Mouse (Mus musculus): Measurements from ENCODE around the gene Mboat2. TPM values are rescaled to one million over a fixed set of nuclear protein-coding genes. Genes with fewer than 3 reads are reported as not detected.

Mboat2 gene
- polyA plus RNA-seq, 1 experiment from 2014 or later: 16.0 TPM

DNA sequence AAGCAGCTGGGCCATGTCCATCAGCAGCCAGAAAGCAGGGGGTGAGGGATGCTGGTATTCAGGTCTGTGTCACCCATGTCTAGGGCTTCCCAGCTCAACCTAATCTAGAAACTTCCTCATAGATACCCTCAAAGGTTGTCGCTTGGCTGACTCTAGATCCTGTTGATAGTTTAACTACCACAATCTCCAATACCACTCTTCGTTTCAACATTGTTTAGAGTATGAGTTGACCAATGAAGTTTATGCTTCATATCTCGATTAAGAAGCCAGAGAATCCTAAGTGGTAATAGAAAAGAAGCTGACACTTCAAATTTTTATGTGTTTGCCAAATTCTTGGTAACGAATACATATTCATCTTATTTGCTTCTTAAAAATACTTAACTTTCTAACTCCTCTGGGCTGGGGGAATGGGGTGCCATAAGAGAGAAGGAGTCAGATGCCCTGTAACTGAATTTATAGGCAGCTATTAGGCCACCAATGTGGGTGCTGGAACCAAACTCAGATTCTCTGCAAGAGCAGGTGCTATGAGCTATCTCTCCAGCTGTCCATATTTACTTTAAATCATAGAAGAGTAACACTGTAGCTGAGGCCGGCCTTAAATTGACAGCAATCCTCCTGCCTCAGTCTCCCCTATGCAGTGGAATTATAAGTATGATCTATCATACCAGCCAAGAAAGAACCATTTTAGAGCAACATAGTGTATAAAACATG lies 141.0 kb downstream of the Mboat2 start:
- Histone ChIP-seq H3K4me3 (ENCODE audit: low read depth, low read length) (no peak overlapping the region), H3K36me3 (ENCODE audit: control insufficient read depth, insufficient read depth, low read length) (no peaks in the 10 kb centered on the region), H3K4me1 (replicated peaks; ENCODE audit: control insufficient read depth, insufficient read depth, low read length) (peaks cover 21% of the 10 kb centered on the region), H3K9me3 (ENCODE audit: control insufficient read depth, low read length) (no peaks in the 10 kb centered on the region), H3K4me2 (no peak overlapping the region), H3K9ac (ENCODE audit: low read depth, low read length) (no peak overlapping the region), H3K27me3 (replicated peaks; ENCODE audit: control insufficient read depth, insufficient read depth, low read length) (no peaks in the 10 kb centered on the region), H3K27ac (ENCODE audit: low read depth, low read length) (no peak overlapping the region)
- DNase-seq (ENCODE audit: low spot score) (no peak), ATAC-seq (replicated peaks; ENCODE audit: low FRiP score) (no peak)
- 76% methylated on average over 5 of the region's 5 CpGs for WGBS

DNA sequence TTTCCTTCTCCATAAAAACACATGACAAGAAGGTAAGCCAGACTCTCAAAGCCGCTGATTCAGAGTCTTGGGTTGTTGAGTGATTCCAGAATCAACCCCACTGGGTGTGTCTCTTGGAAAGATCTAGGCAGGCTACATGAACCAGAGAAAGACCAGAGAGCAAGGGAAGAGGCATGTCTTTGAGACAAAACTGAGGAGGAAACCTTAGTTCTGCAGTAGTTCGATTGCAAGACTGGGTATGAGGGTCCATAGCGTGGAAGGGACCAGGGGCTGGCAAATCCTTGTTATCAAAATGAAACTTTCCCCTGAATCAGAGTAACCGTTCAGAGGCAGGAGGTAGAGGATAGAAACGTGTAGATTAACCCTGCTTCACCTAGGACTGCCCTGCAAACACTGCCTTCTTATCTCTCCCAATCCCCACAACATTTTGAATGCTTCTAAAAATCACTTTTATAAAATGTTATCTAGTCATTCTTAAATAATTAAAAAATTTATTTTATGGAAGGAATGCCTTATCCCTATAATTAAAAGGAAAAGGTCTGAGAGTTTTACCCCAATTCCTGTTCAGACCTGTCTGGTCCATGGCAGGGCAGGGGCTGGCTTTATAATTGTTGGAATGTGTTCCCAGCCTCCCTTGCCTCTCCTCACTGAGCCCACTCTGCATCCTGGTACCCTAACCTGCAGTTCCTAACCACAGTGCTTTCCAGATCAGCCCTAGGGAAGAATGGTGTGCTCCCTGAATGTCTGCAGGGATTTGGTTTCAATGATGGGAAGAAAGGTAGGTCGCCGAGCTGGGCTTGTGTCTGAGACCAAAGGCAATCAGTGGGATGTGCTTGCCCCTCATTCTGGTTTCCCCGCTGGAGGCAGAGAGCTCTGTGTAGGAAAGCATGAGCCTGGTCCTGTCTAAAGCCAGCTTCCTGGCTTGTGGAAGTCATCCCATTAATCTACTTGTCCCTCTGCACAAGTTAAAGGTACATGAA lies 142.0 kb downstream of the Mboat2 start:
- no peak overlapping the region for H3K4me3 ChIP-seq (ENCODE audit: low read depth, low read length)

DNA sequence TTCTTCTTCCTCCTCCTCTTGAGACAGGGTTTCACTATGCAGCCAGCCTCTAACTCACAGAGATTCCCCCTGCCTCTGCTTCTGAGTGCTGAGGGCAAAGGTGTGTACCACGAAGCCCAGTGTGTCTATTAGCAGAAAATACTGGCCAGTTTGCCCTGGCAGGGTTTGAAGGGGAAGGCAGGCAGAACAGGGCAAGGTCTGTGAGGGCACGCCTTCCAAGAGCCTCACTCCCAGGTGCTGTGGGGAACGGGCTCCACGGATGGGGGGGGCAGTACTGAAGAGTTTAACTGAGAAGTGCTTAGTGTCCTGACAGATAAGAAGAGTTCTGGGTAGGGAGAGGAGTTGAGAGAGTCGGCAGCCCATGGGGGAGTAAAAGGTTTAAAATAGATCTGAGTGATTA lies 142.9 kb downstream of the Mboat2 start:
- no peaks in the 10 kb centered on the region for H3K9me3 ChIP-seq (ENCODE audit: control insufficient read depth, low read length)
- peak overlapping the region; percentile 86 for H3K4me3 ChIP-seq (ENCODE audit: low read depth, low read length)
- no peaks in the 10 kb centered on the region for H3K36me3 ChIP-seq (ENCODE audit: control insufficient read depth, insufficient read depth, low read length)
- no peaks in the 10 kb centered on the region for H3K27me3 ChIP-seq (replicated peaks; ENCODE audit: control insufficient read depth, insufficient read depth, low read length)
- DNase-seq (ENCODE audit: low spot score) (no peak), ATAC-seq (replicated peaks; ENCODE audit: low FRiP score) (peak; percentile 67)
- no peak overlapping the region for H3K9ac ChIP-seq (ENCODE audit: low read depth, low read length)
- H3K4me2 ChIP-seq: peak overlapping the region; percentile 75
- WGBS: 40% methylated on average over 5 of the region's 5 CpGs
- H3K27ac ChIP-seq (ENCODE audit: low read depth, low read length): no peak overlapping the region
- H3K4me1 ChIP-seq (replicated peaks; ENCODE audit: control insufficient read depth, insufficient read depth, low read length): peaks cover 21% of the 10 kb centered on the region

More for the DNA sequence above, 142.0 kb downstream of the Mboat2 start:
- Histone ChIP-seq H3K9me3 (ENCODE audit: control insufficient read depth, low read length) (no peaks in the 10 kb centered on the region), H3K27me3 (replicated peaks; ENCODE audit: control insufficient read depth, insufficient read depth, low read length) (no peaks in the 10 kb centered on the region), H3K36me3 (ENCODE audit: control insufficient read depth, insufficient read depth, low read length) (no peaks in the 10 kb centered on the region), H3K4me1 (replicated peaks; ENCODE audit: control insufficient read depth, insufficient read depth, low read length) (peaks cover 21% of the 10 kb centered on the region), H3K9ac (ENCODE audit: low read depth, low read length) (no peak overlapping the region), H3K4me2 (no peak overlapping the region), H3K27ac (ENCODE audit: low read depth, low read length) (no peak overlapping the region)
- ATAC-seq (replicated peaks; ENCODE audit: low FRiP score) (no peak), DNase-seq (ENCODE audit: low spot score) (no peak)
- 60% methylated on average over 8 of the region's 8 CpGs for WGBS

DNA sequence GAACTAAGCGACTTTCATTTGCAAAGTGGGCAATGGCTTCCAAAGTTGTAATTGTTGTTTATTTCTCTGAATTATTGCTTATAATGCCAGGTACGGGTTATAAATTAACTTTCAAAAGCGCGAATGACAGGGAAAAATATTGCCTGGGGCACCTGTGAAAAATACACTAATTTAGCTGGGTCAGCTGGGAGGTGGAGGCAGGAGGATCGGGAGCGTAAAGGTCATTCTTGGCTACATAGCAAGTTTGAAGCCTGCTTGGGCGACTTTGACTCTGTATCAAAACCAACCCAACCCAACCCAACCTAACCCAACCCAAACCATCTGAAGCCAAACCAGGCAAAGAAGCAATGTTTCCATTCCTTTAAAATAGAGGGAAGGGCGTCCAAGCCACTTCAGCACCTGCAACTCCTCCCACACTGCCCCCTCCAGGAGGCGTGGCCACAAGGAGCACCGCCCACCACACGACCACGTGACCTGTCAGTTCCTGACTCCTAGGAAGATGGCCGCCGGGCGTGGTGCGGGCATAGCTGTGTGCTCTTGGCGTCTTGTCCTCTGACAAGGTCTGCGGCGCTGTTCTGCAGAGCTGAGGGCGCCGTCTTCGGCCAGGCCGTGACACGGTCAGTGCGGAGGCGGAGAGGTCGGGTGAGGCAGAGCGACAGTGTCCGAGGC lies 143.9 kb downstream of the Mboat2 start, which contains the start of gene Kidins220:
Gene Kidins220 (plus strand): TSS at position 480 of the 669 bp plus-strand sequence.
- Histone ChIP-seq H3K27me3 (replicated peaks; ENCODE audit: control insufficient read depth, insufficient read depth, low read length) (no peaks in the 10 kb centered on the region), H3K9ac (ENCODE audit: low read depth, low read length) (peak within 1 kb of the TSS; percentile 63), H3K36me3 (ENCODE audit: control insufficient read depth, insufficient read depth, low read length) (no peaks in the 10 kb centered on the region), H3K27ac (ENCODE audit: low read depth, low read length) (peak within 1 kb of the TSS; percentile 58), H3K4me3 (ENCODE audit: low read depth, low read length) (peak within 1 kb of the TSS; percentile 86), H3K4me2 (peak within 1 kb of the TSS; percentile 75), H3K4me1 (replicated peaks; ENCODE audit: control insufficient read depth, insufficient read depth, low read length) (peaks cover 21% of the 10 kb centered on the region), H3K9me3 (ENCODE audit: control insufficient read depth, low read length) (no peaks in the 10 kb centered on the region)
- WGBS: 14% methylated on average over 28 of the region's 29 CpGs
- ATAC-seq (replicated peaks; ENCODE audit: low FRiP score) (peak; percentile 88), DNase-seq (ENCODE audit: low spot score) (peak; percentile 95)

DNA sequence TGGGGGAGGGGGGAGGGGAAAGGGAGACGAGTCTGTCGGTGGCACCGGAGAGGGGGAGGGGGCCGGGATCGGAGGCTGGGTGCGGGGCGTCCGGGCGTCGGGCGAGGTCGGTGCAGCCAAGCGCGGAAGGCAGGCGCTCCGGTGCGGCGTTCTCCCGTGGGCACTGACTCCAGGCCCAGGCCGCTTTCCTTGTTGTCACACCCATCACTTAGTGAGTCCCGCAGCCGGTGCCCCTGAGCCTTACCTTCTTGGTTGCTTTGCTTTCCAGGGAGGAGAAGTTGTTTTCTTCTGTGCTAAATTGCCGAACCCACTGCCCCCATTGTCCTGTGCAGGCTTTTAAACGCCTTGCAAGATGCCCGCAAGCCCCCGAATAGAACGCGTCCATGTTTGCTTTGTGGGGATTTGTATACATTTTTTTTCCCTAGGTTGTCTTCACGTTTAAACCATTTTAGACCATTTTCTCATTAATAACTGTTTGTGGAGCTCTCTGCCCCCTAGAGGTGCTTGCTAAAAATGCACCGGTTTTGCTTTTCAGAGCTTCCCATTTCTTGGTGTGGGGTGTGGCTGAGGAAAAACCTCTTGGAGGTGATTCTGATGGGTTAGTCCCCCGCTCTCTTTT lies 144.5 kb downstream of the Mboat2 start:
- ATAC-seq (replicated peaks; ENCODE audit: low FRiP score): peak; percentile 66
- no peaks in the 10 kb centered on the region for H3K36me3 ChIP-seq (ENCODE audit: control insufficient read depth, insufficient read depth, low read length)
- under 1% methylated on average over 31 of the region's 31 CpGs for WGBS
- H3K9me3 ChIP-seq (ENCODE audit: control insufficient read depth, low read length): no peaks in the 10 kb centered on the region
- H3K27ac ChIP-seq (ENCODE audit: low read depth, low read length): peak overlapping the region; percentile 58
- H3K4me1 ChIP-seq (replicated peaks; ENCODE audit: control insufficient read depth, insufficient read depth, low read length): peaks cover 21% of the 10 kb centered on the region
- DNase-seq (ENCODE audit: low spot score): peak; percentile 70
- H3K27me3 ChIP-seq (replicated peaks; ENCODE audit: control insufficient read depth, insufficient read depth, low read length): no peaks in the 10 kb centered on the region
- H3K4me2 ChIP-seq: peak overlapping the region; percentile 75
- peak overlapping the region; percentile 63 for H3K9ac ChIP-seq (ENCODE audit: low read depth, low read length)
- H3K4me3 ChIP-seq (ENCODE audit: low read depth, low read length): peak overlapping the region; percentile 86

DNA sequence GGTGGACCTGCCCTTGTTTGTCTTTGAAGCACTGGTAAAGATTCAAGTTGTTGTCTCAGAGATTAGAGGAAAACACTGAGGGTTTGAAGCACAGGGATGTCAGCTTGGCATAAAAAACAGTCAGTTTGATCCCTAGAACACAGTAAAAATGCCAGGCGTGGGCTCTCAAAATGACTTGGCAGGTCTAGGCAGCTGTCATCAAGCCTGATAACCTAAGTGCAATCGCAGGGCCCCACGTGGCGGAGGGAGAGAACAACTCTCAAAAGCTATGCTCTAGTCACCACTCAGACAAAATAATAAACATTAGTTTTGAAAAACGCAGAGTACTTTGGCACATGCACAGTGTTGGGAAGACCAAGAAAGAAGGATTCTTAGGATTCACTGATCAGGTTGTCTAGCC lies 154.5 kb downstream of the Mboat2 start:
- WGBS: 77% methylated on average over 5 of the region's 5 CpGs
- Histone ChIP-seq H3K27me3 (replicated peaks; ENCODE audit: control insufficient read depth, insufficient read depth, low read length) (no peaks in the 10 kb centered on the region), H3K9ac (ENCODE audit: low read depth, low read length) (no peak overlapping the region), H3K4me1 (replicated peaks; ENCODE audit: control insufficient read depth, insufficient read depth, low read length) (0 out of 2 replicates have a peak, but pooled peaks cover 2% of the 10 kb centered on the region), H3K4me3 (ENCODE audit: low read depth, low read length) (no peak overlapping the region), H3K4me2 (no peak overlapping the region), H3K36me3 (ENCODE audit: control insufficient read depth, insufficient read depth, low read length) (peaks cover 16% of the 10 kb centered on the region; the same call in 1 of the 2 replicates), H3K9me3 (ENCODE audit: control insufficient read depth, low read length) (no peaks in the 10 kb centered on the region), H3K27ac (ENCODE audit: low read depth, low read length) (no peak overlapping the region)
- ATAC-seq (replicated peaks; ENCODE audit: low FRiP score) (no peak), DNase-seq (ENCODE audit: low spot score) (no peak)

DNA sequence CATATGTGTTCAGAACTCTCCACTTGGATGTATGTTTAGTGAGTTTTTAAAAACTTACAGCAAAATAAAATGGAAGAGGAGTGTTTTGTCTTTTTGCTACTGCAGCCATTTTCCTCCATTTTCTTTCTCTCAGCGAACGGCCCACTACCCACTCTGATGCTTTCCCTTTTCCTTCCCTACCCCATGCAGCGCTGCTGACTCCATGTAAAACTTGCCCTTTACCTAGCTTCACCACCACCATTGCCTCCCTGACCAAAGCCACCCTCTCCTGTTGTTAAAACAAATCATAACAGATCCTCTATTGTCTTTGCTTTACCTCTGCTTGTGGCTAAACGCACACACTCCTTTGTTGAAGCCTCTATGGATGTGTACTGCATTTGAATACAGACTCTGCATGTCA lies 164.7 kb downstream of the Mboat2 start:
- no peaks in the 10 kb centered on the region for H3K9me3 ChIP-seq (ENCODE audit: control insufficient read depth, low read length)
- no peak for DNase-seq (ENCODE audit: low spot score)
- H3K4me3 ChIP-seq (ENCODE audit: low read depth, low read length): no peak overlapping the region
- H3K4me2 ChIP-seq: no peak overlapping the region
- H3K27me3 ChIP-seq (replicated peaks; ENCODE audit: control insufficient read depth, insufficient read depth, low read length): no peaks in the 10 kb centered on the region
- H3K9ac ChIP-seq (ENCODE audit: low read depth, low read length): no peak overlapping the region
- 96% methylated on average over 4 of the region's 4 CpGs for WGBS
- peaks cover 25% of the 10 kb centered on the region; the same call in 1 of the 2 replicates for H3K36me3 ChIP-seq (ENCODE audit: control insufficient read depth, insufficient read depth, low read length)
- H3K4me1 ChIP-seq (replicated peaks; ENCODE audit: control insufficient read depth, insufficient read depth, low read length): no peaks in the 10 kb centered on the region
- ATAC-seq (replicated peaks; ENCODE audit: low FRiP score): no peak
- no peak overlapping the region for H3K27ac ChIP-seq (ENCODE audit: low read depth, low read length)

DNA sequence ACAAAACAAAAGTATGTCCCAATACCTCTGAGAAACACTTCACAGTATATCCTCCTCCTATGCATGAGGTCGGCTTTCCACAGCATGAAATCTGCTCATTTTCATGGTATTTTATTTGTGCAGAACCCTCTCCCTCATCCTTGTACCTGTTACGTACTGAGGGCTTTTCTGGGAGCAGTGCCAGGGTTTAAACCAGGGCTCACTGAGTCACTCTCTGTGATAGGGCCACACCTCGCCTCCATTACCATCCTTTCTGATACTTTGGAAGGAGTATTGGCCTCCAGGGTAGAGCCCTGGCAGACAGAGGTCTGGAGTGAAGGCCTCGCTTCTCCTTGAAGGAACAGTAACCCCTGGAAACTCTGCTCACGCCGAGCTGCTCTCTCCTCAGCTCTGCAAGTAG lies 174.7 kb downstream of the Mboat2 start:
- Histone ChIP-seq H3K9me3 (ENCODE audit: control insufficient read depth, low read length) (no peaks in the 10 kb centered on the region), H3K4me3 (ENCODE audit: low read depth, low read length) (no peak overlapping the region), H3K27ac (ENCODE audit: low read depth, low read length) (no peak overlapping the region), H3K36me3 (ENCODE audit: control insufficient read depth, insufficient read depth, low read length) (peaks cover 20% of the 10 kb centered on the region), H3K4me1 (replicated peaks; ENCODE audit: control insufficient read depth, insufficient read depth, low read length) (no peaks in the 10 kb centered on the region; the same call in 1 of the 2 replicates), H3K4me2 (no peak overlapping the region), H3K27me3 (replicated peaks; ENCODE audit: control insufficient read depth, insufficient read depth, low read length) (no peaks in the 10 kb centered on the region), H3K9ac (ENCODE audit: low read depth, low read length) (no peak overlapping the region)
- DNase-seq (ENCODE audit: low spot score) (no peak), ATAC-seq (replicated peaks; ENCODE audit: low FRiP score) (no peak)
- 83% methylated on average over 6 of the region's 6 CpGs for WGBS

Data from liver, embryonic 11.5 days (tissue).